Mouse (Mus musculus) lung, embryonic 16.5 days (tissue): ENCODE data around the gene Il11. TPM values are rescaled to one million over a fixed set of nuclear protein-coding genes. Genes with fewer than 3 reads are reported as not detected.

Source experiments
- ATAC-seq: fragments of 200-750 bp; cut with Nextera tagmentation; 2 replicates; pipeline ENCODE4 v1.8.0; 2017; ENCODE audit warnings: low read depth, mild to moderate bottlenecking, moderate library complexity
- H3K27ac ChIP-seq: fragments of 300-500 bp; sonication (generic); 2 replicates; pipeline ENCODE4 v1.5.1; 2014; ENCODE audit warnings: mild to moderate bottlenecking, control low read depth, low read length
- H3K27me3 ChIP-seq: fragments of 300-500 bp; sonication (generic); 2 replicates; pipeline ENCODE4 v1.6.1; 2014; ENCODE audit warnings: low read depth, low read length, mixed read lengths; ENCODE audit not compliant: control insufficient read depth, insufficient read depth
- H3K36me3 ChIP-seq: fragments of 300-500 bp; sonication (generic); 2 replicates; pipeline ENCODE4 v1.6.1; 2014; ENCODE audit warnings: low read length; ENCODE audit not compliant: control insufficient read depth, insufficient read depth
- H3K4me1 ChIP-seq: fragments of 300-500 bp; sonication (generic); replicated peaks from 2 replicates; pipeline ENCODE4 v1.6.1; 2014; ENCODE audit warnings: low read length, mixed read lengths; ENCODE audit not compliant: control insufficient read depth, insufficient read depth
- H3K4me2 ChIP-seq: fragments of 300-500 bp; sonication (generic); 2 replicates; pipeline ENCODE4 v1.6.1; 2014; ENCODE audit warnings: low read depth, low read length, control low read depth
- H3K4me3 ChIP-seq: fragments of 300-500 bp; sonication (generic); 2 replicates; pipeline ENCODE4 v1.5.1; 2014; ENCODE audit warnings: mild to moderate bottlenecking, low read length, control low read depth
- H3K9ac ChIP-seq: fragments of 300-500 bp; sonication (generic); 2 replicates; pipeline ENCODE4 v1.6.1; 2014; ENCODE audit warnings: low read length, control low read depth
- H3K9me3 ChIP-seq: fragments of 300-500 bp; sonication (generic); 2 replicates; pipeline ENCODE4 v1.6.1; 2016; ENCODE audit warnings: low read length; ENCODE audit not compliant: control insufficient read depth
- WGBS: fragments of 180-500 bp; shearing (Covaris S2); extraction: QIAGEN DNeasy Blood & Tissue Kit; methylation state at CpG from one replicate; pipeline ENCODE4 v1.1.7; 2014; 5-methylcytosine and 5-hydroxymethylcytosine counted together
- polyA plus RNA-seq: library from polyadenylated mRNA; unstranded; fragments of >200 nt; fragmentation: Nextera tagmentation; extraction: Ambion mirVana; gene quantifications from 2 replicates; pipeline ENCODE4 v1.2.1, GENCODE M21; 2015

The Il11 gene
- polyA plus RNA-seq, 1 experiment from 2014 or later: 0.19 TPM

- Histone ChIP-seq H3K9ac (peak within 1 kb of the TSS; percentile 78), H3K4me3 (peak within 1 kb of the TSS; percentile 65), H3K36me3 (no peaks in the 10 kb centered on the region; the same call in 1 of the 2 replicates), H3K4me2 (peak within 1 kb of the TSS; percentile 76), H3K9me3 (no peaks in the 10 kb centered on the region), H3K27ac (peak within 1 kb of the TSS; percentile 75), H3K4me1 (peaks cover 15% of the 10 kb centered on the region), H3K27me3 (no peaks in the 10 kb centered on the region)
- under 1% methylated on average over 37 of the region's 44 CpGs for WGBS
- peak; percentile 96 for ATAC-seq
Observed at GRCm38 (mm10) chr7:4739544-4740275, 42.9 kb downstream of the Il11 start, which contains the start of gene Kmt5c. Gene Kmt5c (plus strand): TSS chr7:4740115.

GRCm38 (mm10) chr7:4739041-4739543 lies 43.6 kb downstream of the Il11 start:
- peak overlapping the region; percentile 33 for H3K9ac ChIP-seq
- 43% methylated on average over 10 of the region's 10 CpGs for WGBS
- H3K27ac ChIP-seq: peak overlapping the region; percentile 45
- no peaks in the 10 kb centered on the region for H3K27me3 ChIP-seq
- H3K36me3 ChIP-seq: no peaks in the 10 kb centered on the region; the same call in 1 of the 2 replicates
- H3K4me1 ChIP-seq: peaks cover 15% of the 10 kb centered on the region
- peak overlapping the region; percentile 56 for H3K4me2 ChIP-seq
- H3K9me3 ChIP-seq: no peaks in the 10 kb centered on the region
- no peak for ATAC-seq
- peak overlapping the region; percentile 38 for H3K4me3 ChIP-seq

GRCm38 (mm10) chr7:4732968-4733392 lies 49.7 kb downstream of the Il11 start:
- Histone ChIP-seq H3K36me3 (no peaks in the 10 kb centered on the region), H3K4me3 (no peak overlapping the region), H3K9ac (no peak overlapping the region), H3K4me2 (no peak overlapping the region), H3K4me1 (no peaks in the 10 kb centered on the region), H3K27me3 (no peaks in the 10 kb centered on the region), H3K27ac (no peak overlapping the region), H3K9me3 (no peaks in the 10 kb centered on the region)
- 49% methylated on average over 6 of the region's 6 CpGs for WGBS
- ATAC-seq: no peak

GRCm38 (mm10) chr7:4731090-4731489 lies 51.6 kb downstream of the Il11 start:
- no peak overlapping the region for H3K9ac ChIP-seq
- no peaks in the 10 kb centered on the region for H3K4me1 ChIP-seq
- H3K27me3 ChIP-seq: no peaks in the 10 kb centered on the region
- H3K4me2 ChIP-seq: no peak overlapping the region
- no peak overlapping the region for H3K4me3 ChIP-seq
- ATAC-seq: no peak
- H3K27ac ChIP-seq: no peak overlapping the region
- H3K36me3 ChIP-seq: no peaks in the 10 kb centered on the region
- no peaks in the 10 kb centered on the region for H3K9me3 ChIP-seq
- WGBS: 75% methylated on average over 5 of the region's 5 CpGs

- Histone ChIP-seq H3K4me1 (no peaks in the 10 kb centered on the region), H3K27me3 (no peaks in the 10 kb centered on the region), H3K4me3 (no peak within 1 kb of the TSS), H3K9ac (no peak within 1 kb of the TSS), H3K27ac (no peak within 1 kb of the TSS), H3K9me3 (no peaks in the 10 kb centered on the region), H3K36me3 (no peaks in the 10 kb centered on the region), H3K4me2 (no peak within 1 kb of the TSS)
- 61% methylated on average over 7 of the region's 7 CpGs for WGBS
- ATAC-seq: no peak
Observed at GRCm38 (mm10) chr7:4725169-4725568, 57.5 kb downstream of the Il11 start, which contains the start of gene Tmem150b. Gene Tmem150b (minus strand): TSS chr7:4725249.

- H3K27me3 ChIP-seq: no peaks in the 10 kb centered on the region
- H3K4me1 ChIP-seq: no peaks in the 10 kb centered on the region
- no peaks in the 10 kb centered on the region for H3K36me3 ChIP-seq
- H3K4me2 ChIP-seq: no peak overlapping the region
- ATAC-seq: no peak
- no peak overlapping the region for H3K4me3 ChIP-seq
- H3K9me3 ChIP-seq: no peaks in the 10 kb centered on the region
- H3K9ac ChIP-seq: no peak overlapping the region
- no peak overlapping the region for H3K27ac ChIP-seq
- 17% methylated on average over 3 of the region's 3 CpGs for WGBS
Observed at GRCm38 (mm10) chr7:4724359-4724758, 58.3 kb downstream of the Il11 start.

- WGBS: 31% methylated on average over 12 of the region's 12 CpGs
- peak; percentile 73 for ATAC-seq
- peak overlapping the region; percentile 42 for H3K9ac ChIP-seq
Observed at GRCm38 (mm10) chr7:4723508-4723907, 59.2 kb downstream of the Il11 start.

More at GRCm38 (mm10) chr7:4723508-4723907, 59.2 kb downstream of the Il11 start:
- Histone ChIP-seq H3K4me1 (no peaks in the 10 kb centered on the region), H3K27me3 (no peaks in the 10 kb centered on the region), H3K36me3 (no peaks in the 10 kb centered on the region), H3K27ac (no peak overlapping the region), H3K4me3 (peak overlapping the region; percentile 39), H3K4me2 (peak overlapping the region; percentile 55), H3K9me3 (no peaks in the 10 kb centered on the region)

Other genes starting within 250 kb of the Il11 start
- gene Syt5, start 235.3 kb downstream of the Il11 start, polyA plus RNA-seq: 5.5 and 8.3 TPM in 2 replicates
- gene Ptprh, start 178.8 kb downstream of the Il11 start, polyA plus RNA-seq: not detected in 2 replicates
- gene Tmem86b, start 151.4 kb downstream of the Il11 start, polyA plus RNA-seq: 0.69 and 1.7 TPM in 2 replicates
- 3.5 and 3.9 TPM in 2 replicates for gene Ppp6r1, start 123.8 kb downstream of the Il11 start, polyA plus RNA-seq
- 85.7 and 90.9 TPM in 2 replicates for gene Hspbp1, start 97.8 kb downstream of the Il11 start, polyA plus RNA-seq
- gene Brsk1, start 92.3 kb downstream of the Il11 start, polyA plus RNA-seq: 0.68 and 0.74 TPM in 2 replicates
- gene Tmem150b, start 57.6 kb downstream of the Il11 start, polyA plus RNA-seq: 0.14 TPM in 1 of 2 replicates, not detected in the other
- gene Kmt5c, start 42.7 kb downstream of the Il11 start, polyA plus RNA-seq: 57.2 and 60.2 TPM in 2 replicates
- 77.9 and 94.0 TPM in 2 replicates for gene Cox6b2, start 29.8 kb downstream of the Il11 start, polyA plus RNA-seq
- gene Fam71e2, start 11.6 kb downstream of the Il11 start, polyA plus RNA-seq: not detected in 2 replicates
- gene Tmem190, start 78 bp upstream of the Il11 start, polyA plus RNA-seq: 0.34 and 0.48 TPM in 2 replicates
- gene Tmem238, start 6.8 kb upstream of the Il11 start, polyA plus RNA-seq: 14.7 and 17.9 TPM in 2 replicates
- gene Rpl28, start 10.0 kb upstream of the Il11 start, polyA plus RNA-seq: 337 and 342 TPM in 2 replicates
- 355 and 372 TPM in 2 replicates for gene Ube2s, start 29.7 kb upstream of the Il11 start, polyA plus RNA-seq
- 0.99 and 1.2 TPM in 2 replicates for gene Shisa7, start 61.8 kb upstream of the Il11 start, polyA plus RNA-seq
- 14.1 and 15.7 TPM in 2 replicates for gene Isoc2b, start 87.4 kb upstream of the Il11 start, polyA plus RNA-seq
- 0.87 and 1.3 TPM in 2 replicates for gene Isoc2a, start 94.3 kb upstream of the Il11 start, polyA plus RNA-seq
- gene Gm36210, start 123.7 kb upstream of the Il11 start, polyA plus RNA-seq: 0.21 TPM in 1 of 2 replicates, not detected in the other
- 3.4 and 3.7 TPM in 2 replicates for gene Zfp628, start 132.4 kb upstream of the Il11 start, polyA plus RNA-seq
- 2.5 and 2.7 TPM in 2 replicates for gene Nat14, start 139.2 kb upstream of the Il11 start, polyA plus RNA-seq
- gene Ssc5d, start 142.9 kb upstream of the Il11 start, polyA plus RNA-seq: 2.1 and 2.4 TPM in 2 replicates
- gene Sbk2, start 181.5 kb upstream of the Il11 start, polyA plus RNA-seq: 0.85 and 1.0 TPM in 2 replicates
- 0.72 and 1.0 TPM in 2 replicates for gene Sbk3, start 188.3 kb upstream of the Il11 start, polyA plus RNA-seq
- gene Zfp579, start 213.3 kb upstream of the Il11 start, polyA plus RNA-seq: 32.3 and 35.0 TPM in 2 replicates
- gene Zfp524, start 231.6 kb upstream of the Il11 start, polyA plus RNA-seq: 19.3 and 21.4 TPM in 2 replicates
- 33.1 and 34.5 TPM in 2 replicates for gene Fiz1, start 231.8 kb upstream of the Il11 start, polyA plus RNA-seq
- 1.2 and 1.3 TPM in 2 replicates for gene Gm44973, start 232.6 kb upstream of the Il11 start, polyA plus RNA-seq
- 5.5 and 5.7 TPM in 2 replicates for gene Zfp865, start 237.5 kb upstream of the Il11 start, polyA plus RNA-seq
- gene Ccdc106, start 237.7 kb upstream of the Il11 start, polyA plus RNA-seq: 5.3 and 5.5 TPM in 2 replicates